Mouse (Mus musculus): ENCODE data around the gene Pds5b. TPM values are rescaled to one million over a fixed set of nuclear protein-coding genes. Genes with fewer than 3 reads are reported as not detected.
"Not testable (repeated sequence)": the region's sequence is repeated elsewhere in the genome, so short reads cannot be mapped to it uniquely, and the experiment has no call there.

Pds5b gene
- polyA plus RNA-seq, 1 experiment from 2014 or later = 33.3 TPM

GRCm38 (mm10) chr5:150665132-150665954 is 8.2 kb upstream of the Pds5b start:
- Histone ChIP-seq H3K9me3 (no peaks in the 10 kb centered on the region), H3K27ac (peak overlapping the region; percentile 92), H3K4me2 (peak overlapping the region; percentile 83), H3K4me1 (replicated peaks) (peaks cover 28% of the 10 kb centered on the region), H3K4me3 (peak overlapping the region; percentile 98), H3K27me3 (no peaks in the 10 kb centered on the region), H3K9ac (peak overlapping the region; percentile 93), H3K36me3 (peaks cover 14% of the 10 kb centered on the region)
- WGBS = under 1% methylated on average over 52 of the region's 52 CpGs
- peak; percentile 99 for ATAC-seq (ENCODE audit: low FRiP score)

GRCm38 (mm10) chr5:150666133-150666739 is 7.3 kb upstream of the Pds5b start, which contains the start of gene N4bp2l2:
Gene N4bp2l2 (minus strand): TSS chr5:150666183.
- Histone ChIP-seq H3K9ac (peak within 1 kb of the TSS; percentile 93), H3K4me3 (peak within 1 kb of the TSS; percentile 98), H3K27ac (peak within 1 kb of the TSS; percentile 92), H3K4me2 (peak within 1 kb of the TSS; percentile 83), H3K4me1 (replicated peaks) (peaks cover 19% of the 10 kb centered on the region)
- ATAC-seq (ENCODE audit: low FRiP score); H3K36me3 ChIP-seq; H3K27me3 ChIP-seq; H3K9me3 ChIP-seq: not testable (repeated sequence)
- WGBS = 94% methylated on average over 9 of the region's 9 CpGs

GRCm38 (mm10) chr5:150668731-150669130 is 4.8 kb upstream of the Pds5b start:
- no peak overlapping the region for H3K4me3 ChIP-seq
- no peaks in the 10 kb centered on the region for H3K36me3 ChIP-seq
- no peaks in the 10 kb centered on the region for H3K9me3 ChIP-seq
- WGBS = 62% methylated on average over 4 of the region's 4 CpGs
- ATAC-seq (ENCODE audit: low FRiP score) = no peak
- H3K4me2 ChIP-seq = no peak overlapping the region
- no peak overlapping the region for H3K9ac ChIP-seq
- H3K27ac ChIP-seq = no peak overlapping the region
- no peaks in the 10 kb centered on the region for H3K27me3 ChIP-seq
- H3K4me1 ChIP-seq (replicated peaks) = peaks cover 7% of the 10 kb centered on the region

- no peak overlapping the region for H3K27ac ChIP-seq
- H3K4me1 ChIP-seq (replicated peaks) = peaks cover 22% of the 10 kb centered on the region
- 90% methylated on average over 7 of the region's 7 CpGs for WGBS
Observed at GRCm38 (mm10) chr5:150672343-150672742, 1.2 kb upstream of the Pds5b start.

GRCm38 (mm10) chr5:150673880-150674621 is 512 bp downstream of the Pds5b start:
- peak; percentile 76 for ATAC-seq (ENCODE audit: low FRiP score)
- H3K36me3 ChIP-seq = no peaks in the 10 kb centered on the region
- H3K27me3 ChIP-seq = no peaks in the 10 kb centered on the region

More at GRCm38 (mm10) chr5:150672343-150672742, 1.2 kb upstream of the Pds5b start:
- no peak overlapping the region for H3K4me2 ChIP-seq
- no peak overlapping the region for H3K4me3 ChIP-seq
- H3K27me3 ChIP-seq = no peaks in the 10 kb centered on the region
- ATAC-seq (ENCODE audit: low FRiP score) = no peak
- H3K36me3 ChIP-seq = no peaks in the 10 kb centered on the region
- no peak overlapping the region for H3K9ac ChIP-seq
- H3K9me3 ChIP-seq = no peaks in the 10 kb centered on the region

DNA sequence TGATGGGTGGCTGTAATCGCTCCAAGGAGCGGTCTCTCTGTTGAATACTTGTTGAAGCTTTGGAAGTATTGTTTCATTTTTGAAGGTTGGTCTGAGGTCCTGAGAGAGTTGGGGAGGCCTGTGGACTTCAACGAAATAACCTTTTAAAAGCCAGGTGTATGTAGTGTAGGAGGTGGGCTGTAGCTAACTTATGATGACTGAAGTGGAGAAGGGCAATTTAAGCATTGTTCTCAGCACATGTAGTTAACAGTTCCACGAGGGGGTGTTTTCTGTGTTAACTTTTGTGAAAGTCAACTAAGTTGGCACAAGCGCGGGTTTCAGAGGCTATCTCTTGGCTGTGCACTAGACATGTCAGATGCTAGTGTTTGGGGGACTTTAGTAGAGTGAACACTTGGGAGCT is 1.3 kb downstream of the Pds5b start:
- Histone ChIP-seq H3K4me1 (replicated peaks) (peaks cover 22% of the 10 kb centered on the region), H3K9ac (peak overlapping the region; percentile 95), H3K36me3 (no peaks in the 10 kb centered on the region), H3K4me2 (peak overlapping the region; percentile 65), H3K9me3 (no peaks in the 10 kb centered on the region), H3K27ac (no peak overlapping the region; the same call in 1 of the 2 replicates), H3K4me3 (peak overlapping the region; percentile 89), H3K27me3 (no peaks in the 10 kb centered on the region)
- ATAC-seq (ENCODE audit: low FRiP score) = no peak
- WGBS = 63% methylated on average over 6 of the region's 6 CpGs

More at GRCm38 (mm10) chr5:150673880-150674621, 512 bp downstream of the Pds5b start:
- Histone ChIP-seq H3K4me3 (peak overlapping the region; percentile 89), H3K4me1 (replicated peaks) (peaks cover 22% of the 10 kb centered on the region), H3K9me3 (no peaks in the 10 kb centered on the region), H3K4me2 (peak overlapping the region; percentile 65), H3K9ac (peak overlapping the region; percentile 95), H3K27ac (peak overlapping the region; percentile 98)
- WGBS = under 1% methylated on average over 35 of the region's 91 CpGs

- not testable (repeated sequence) for H3K4me2 ChIP-seq; H3K9ac ChIP-seq; H3K36me3 ChIP-seq; ATAC-seq (ENCODE audit: low FRiP score); H3K27ac ChIP-seq; H3K9me3 ChIP-seq; H3K27me3 ChIP-seq; H3K4me3 ChIP-seq; H3K4me1 ChIP-seq (replicated peaks)
- WGBS = 98% methylated on average over 6 of the region's 6 CpGs
Observed at GRCm38 (mm10) chr5:150682862-150683261, 9.3 kb downstream of the Pds5b start.

DNA sequence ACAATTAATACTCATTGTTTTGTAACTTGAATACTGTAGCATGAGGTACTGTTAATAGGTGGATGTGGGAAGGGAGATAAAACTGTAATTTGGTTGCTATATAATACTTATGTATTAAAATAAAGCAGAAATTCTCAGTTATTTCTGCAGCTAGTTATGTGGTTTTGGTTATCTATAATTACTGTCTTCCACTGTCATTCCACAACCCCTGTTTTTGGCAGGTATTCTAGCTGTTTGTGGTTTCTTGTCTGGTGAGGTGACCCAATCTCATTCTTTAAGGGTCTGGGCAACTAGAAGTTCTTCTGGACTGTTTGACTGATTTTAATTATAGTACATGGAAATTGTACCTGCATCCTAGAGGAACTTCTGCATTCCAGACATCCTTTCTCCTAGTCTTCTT is 17.1 kb downstream of the Pds5b start:
- Histone ChIP-seq H3K27ac (no peak overlapping the region), H3K4me3 (no peak overlapping the region), H3K9ac (no peak overlapping the region), H3K36me3 (peaks cover 8% of the 10 kb centered on the region), H3K9me3 (no peaks in the 10 kb centered on the region), H3K4me2 (no peak overlapping the region), H3K27me3 (no peaks in the 10 kb centered on the region), H3K4me1 (replicated peaks) (no peaks in the 10 kb centered on the region)
- no peak for ATAC-seq (ENCODE audit: low FRiP score)

DNA sequence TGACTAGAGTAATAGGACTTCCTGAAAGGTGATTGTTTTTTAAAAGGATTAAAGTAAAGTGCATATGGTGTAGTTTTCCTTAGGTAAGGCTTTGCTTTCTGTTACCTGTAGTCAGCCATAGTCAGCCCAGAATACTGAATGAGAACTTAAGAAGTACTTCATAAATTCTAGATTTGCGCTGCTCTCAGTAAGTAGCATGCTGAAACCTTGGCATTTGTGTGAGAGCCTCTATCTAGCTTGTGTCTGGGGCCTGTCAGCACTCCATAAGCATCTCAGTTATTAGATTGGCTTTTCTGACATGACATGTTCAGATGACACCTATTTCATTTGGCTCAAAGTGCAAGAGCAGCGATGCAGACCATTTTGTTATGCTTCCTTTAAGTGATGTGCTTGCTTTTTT is 19.7 kb downstream of the Pds5b start:
- ATAC-seq (ENCODE audit: low FRiP score) = no peak
- no peak overlapping the region for H3K27ac ChIP-seq
- H3K9me3 ChIP-seq = no peaks in the 10 kb centered on the region
- H3K36me3 ChIP-seq = peaks cover 15% of the 10 kb centered on the region
- no peak overlapping the region for H3K4me3 ChIP-seq
- no peak overlapping the region for H3K9ac ChIP-seq
- WGBS = 96% methylated on average over 2 of the region's 2 CpGs
- no peaks in the 10 kb centered on the region for H3K4me1 ChIP-seq (replicated peaks)
- no peaks in the 10 kb centered on the region for H3K27me3 ChIP-seq
- H3K4me2 ChIP-seq = no peak overlapping the region

GRCm38 (mm10) chr5:150702714-150703113 is 29.2 kb downstream of the Pds5b start:
- H3K4me2 ChIP-seq = no peak overlapping the region
- H3K27ac ChIP-seq = no peak overlapping the region
- peaks cover 8% of the 10 kb centered on the region for H3K36me3 ChIP-seq
- no peaks in the 10 kb centered on the region for H3K27me3 ChIP-seq
- no peak for ATAC-seq (ENCODE audit: low FRiP score)
- H3K4me1 ChIP-seq (replicated peaks) = no peaks in the 10 kb centered on the region
- no peak overlapping the region for H3K4me3 ChIP-seq
- no peaks in the 10 kb centered on the region for H3K9me3 ChIP-seq
- no peak overlapping the region for H3K9ac ChIP-seq
- 64% methylated on average over 2 of the region's 2 CpGs for WGBS

GRCm38 (mm10) chr5:150706651-150707050 is 33.1 kb downstream of the Pds5b start:
- 97% methylated on average over 1 of the region's 1 CpGs for WGBS
- H3K36me3 ChIP-seq; H3K9ac ChIP-seq; H3K4me1 ChIP-seq (replicated peaks); H3K9me3 ChIP-seq; H3K4me3 ChIP-seq; H3K4me2 ChIP-seq; H3K27me3 ChIP-seq; H3K27ac ChIP-seq; ATAC-seq (ENCODE audit: low FRiP score): not testable (repeated sequence)

DNA sequence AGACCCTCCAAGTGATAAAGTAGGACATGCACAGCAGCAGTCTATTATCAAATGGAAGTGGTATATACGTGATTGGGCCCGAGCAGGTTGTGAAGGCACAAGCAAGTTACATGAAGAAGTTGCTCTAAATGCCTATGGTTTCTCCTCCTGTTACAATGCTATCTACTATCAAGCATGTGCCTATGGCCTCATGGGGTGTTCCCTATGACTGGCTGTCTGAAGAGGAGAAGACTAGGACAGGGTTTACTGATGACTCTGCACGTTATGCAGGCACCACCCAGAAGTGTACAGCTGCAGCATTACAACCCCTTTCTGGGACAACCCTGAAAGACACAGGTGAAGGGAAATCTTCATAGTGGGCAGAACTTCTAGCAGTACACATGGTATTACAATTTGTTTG is 33.6 kb downstream of the Pds5b start:
- 94% methylated on average over 3 of the region's 3 CpGs for WGBS
- not testable (repeated sequence) for H3K9me3 ChIP-seq; H3K27me3 ChIP-seq; H3K36me3 ChIP-seq; H3K9ac ChIP-seq; ATAC-seq (ENCODE audit: low FRiP score); H3K27ac ChIP-seq; H3K4me3 ChIP-seq; H3K4me1 ChIP-seq (replicated peaks); H3K4me2 ChIP-seq
